Mouse (Mus musculus): ENCODE measurements around the gene Rere. TPM values are rescaled to one million over a fixed set of nuclear protein-coding genes. Genes with fewer than 3 reads are reported as not detected.

The Rere gene
- polyA plus RNA-seq, 1 experiment from 2014 or later, result 29.0 TPM

DNA sequence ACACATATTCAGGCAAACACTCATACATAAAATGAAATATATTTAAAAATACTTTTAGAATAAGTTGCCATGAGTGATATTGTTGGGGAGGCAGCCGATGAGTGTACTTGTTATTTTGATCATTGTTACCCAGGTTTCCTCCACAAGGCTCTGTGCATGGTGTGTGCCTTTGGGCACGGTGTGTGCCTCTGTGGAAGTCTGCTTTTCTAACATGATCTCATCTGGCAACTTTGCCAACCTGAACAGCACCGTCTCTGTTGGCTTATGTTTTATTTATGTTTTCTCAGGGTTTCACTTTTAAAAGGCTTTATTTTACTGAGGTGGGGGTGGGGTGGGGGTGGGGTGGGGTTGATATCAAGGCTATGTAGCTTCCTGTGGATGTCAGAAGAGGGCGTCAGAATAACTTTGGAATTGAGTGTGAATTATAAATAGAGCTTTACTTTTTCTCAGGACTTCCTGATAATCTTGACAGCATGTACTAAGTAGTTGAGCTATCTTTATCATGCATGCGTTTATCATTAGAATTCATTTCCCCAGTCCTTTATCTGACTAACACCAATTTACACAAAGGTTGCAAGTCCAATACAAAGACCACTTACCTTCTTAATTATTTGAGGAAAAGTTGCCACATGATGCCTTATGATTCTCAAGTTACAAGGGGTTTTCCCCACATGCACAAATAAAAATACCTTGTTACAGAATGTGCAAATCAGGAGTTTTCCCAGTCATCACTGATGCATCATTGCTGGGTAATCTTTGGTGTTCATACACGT is 177.8 kb downstream of the Rere start:
- H3K36me3 ChIP-seq (ENCODE audit: control insufficient read depth, insufficient read depth, low read length), result no peaks in the 10 kb centered on the region
- no peaks in the 10 kb centered on the region for H3K9me3 ChIP-seq (replicated peaks; ENCODE audit: control insufficient read depth, low read length, poor library complexity, severe bottlenecking)
- no peak overlapping the region for H3K27ac ChIP-seq (ENCODE audit: low read length)
- H3K27me3 ChIP-seq (ENCODE audit: control insufficient read depth, insufficient read depth, low read depth, low read length), result no peaks in the 10 kb centered on the region
- no peak overlapping the region for H3K4me3 ChIP-seq (ENCODE audit: low read depth, low read length)
- H3K4me1 ChIP-seq (ENCODE audit: control insufficient read depth, insufficient read depth, low read length), result peaks cover 41% of the 10 kb centered on the region
- ATAC-seq, result no peak
- H3K9ac ChIP-seq (ENCODE audit: low read depth, low read length), result no peak overlapping the region
- no peak overlapping the region for H3K4me2 ChIP-seq (ENCODE audit: low read length)
- WGBS, result 53% methylated on average over 6 of the region's 6 CpGs

GRCm38 (mm10) chr4:150460451-150460850 is 179.0 kb downstream of the Rere start:
- H3K4me1 ChIP-seq (ENCODE audit: control insufficient read depth, insufficient read depth, low read length), result peaks cover 38% of the 10 kb centered on the region
- H3K27ac ChIP-seq (ENCODE audit: low read length), result no peak overlapping the region
- no peak for ATAC-seq
- no peak overlapping the region for H3K4me3 ChIP-seq (ENCODE audit: low read depth, low read length)
- no peaks in the 10 kb centered on the region for H3K36me3 ChIP-seq (ENCODE audit: control insufficient read depth, insufficient read depth, low read length)
- H3K9ac ChIP-seq (ENCODE audit: low read depth, low read length), result no peak overlapping the region
- no peaks in the 10 kb centered on the region for H3K9me3 ChIP-seq (replicated peaks; ENCODE audit: control insufficient read depth, low read length, poor library complexity, severe bottlenecking)
- H3K27me3 ChIP-seq (ENCODE audit: control insufficient read depth, insufficient read depth, low read depth, low read length), result no peaks in the 10 kb centered on the region
- H3K4me2 ChIP-seq (ENCODE audit: low read length), result no peak overlapping the region
- 70% methylated on average over 5 of the region's 5 CpGs for WGBS

- ATAC-seq, result no peak
- no peaks in the 10 kb centered on the region for H3K36me3 ChIP-seq (ENCODE audit: control insufficient read depth, insufficient read depth, low read length)
- H3K27ac ChIP-seq (ENCODE audit: low read length), result peak overlapping the region; percentile 36; the same call in 1 of the 2 replicates
- H3K4me2 ChIP-seq (ENCODE audit: low read length), result no peak overlapping the region
- peaks cover 40% of the 10 kb centered on the region for H3K4me1 ChIP-seq (ENCODE audit: control insufficient read depth, insufficient read depth, low read length)
- H3K9me3 ChIP-seq (replicated peaks; ENCODE audit: control insufficient read depth, low read length, poor library complexity, severe bottlenecking), result no peaks in the 10 kb centered on the region
- no peak overlapping the region for H3K4me3 ChIP-seq (ENCODE audit: low read depth, low read length)
- no peak overlapping the region for H3K9ac ChIP-seq (ENCODE audit: low read depth, low read length)
- H3K27me3 ChIP-seq (ENCODE audit: control insufficient read depth, insufficient read depth, low read depth, low read length), result no peaks in the 10 kb centered on the region
- WGBS, result 34% methylated on average over 5 of the region's 5 CpGs
Measured at GRCm38 (mm10) chr4:150461011-150461410, 179.6 kb downstream of the Rere start.

GRCm38 (mm10) chr4:150461427-150462189 is 180.2 kb downstream of the Rere start:
- ATAC-seq, result no peak
- WGBS, result 14% methylated on average over 6 of the region's 6 CpGs
- Histone ChIP-seq H3K27ac (ENCODE audit: low read length) (peak overlapping the region; percentile 36; the same call in 1 of the 2 replicates), H3K4me3 (ENCODE audit: low read depth, low read length) (no peak overlapping the region), H3K4me1 (ENCODE audit: control insufficient read depth, insufficient read depth, low read length) (peaks cover 36% of the 10 kb centered on the region), H3K9ac (ENCODE audit: low read depth, low read length) (no peak overlapping the region), H3K27me3 (ENCODE audit: control insufficient read depth, insufficient read depth, low read depth, low read length) (no peaks in the 10 kb centered on the region), H3K4me2 (ENCODE audit: low read length) (no peak overlapping the region), H3K36me3 (ENCODE audit: control insufficient read depth, insufficient read depth, low read length) (no peaks in the 10 kb centered on the region), H3K9me3 (replicated peaks; ENCODE audit: control insufficient read depth, low read length, poor library complexity, severe bottlenecking) (no peaks in the 10 kb centered on the region)

GRCm38 (mm10) chr4:150462367-150462766 is 180.9 kb downstream of the Rere start:
- Histone ChIP-seq H3K27me3 (ENCODE audit: control insufficient read depth, insufficient read depth, low read depth, low read length) (no peaks in the 10 kb centered on the region), H3K36me3 (ENCODE audit: control insufficient read depth, insufficient read depth, low read length) (no peaks in the 10 kb centered on the region), H3K4me2 (ENCODE audit: low read length) (no peak overlapping the region), H3K9ac (ENCODE audit: low read depth, low read length) (no peak overlapping the region), H3K4me1 (ENCODE audit: control insufficient read depth, insufficient read depth, low read length) (peaks cover 30% of the 10 kb centered on the region), H3K4me3 (ENCODE audit: low read depth, low read length) (no peak overlapping the region), H3K9me3 (replicated peaks; ENCODE audit: control insufficient read depth, low read length, poor library complexity, severe bottlenecking) (no peaks in the 10 kb centered on the region), H3K27ac (ENCODE audit: low read length) (0 out of 2 replicates have a peak overlapping the region, but pooled peaks have one; percentile 29)
- ATAC-seq, result no peak
- WGBS, result 40% methylated on average over 4 of the region's 4 CpGs

GRCm38 (mm10) chr4:150465759-150466158 is 184.3 kb downstream of the Rere start:
- H3K4me1 ChIP-seq (ENCODE audit: control insufficient read depth, insufficient read depth, low read length), result peaks cover 22% of the 10 kb centered on the region
- no peak overlapping the region for H3K4me2 ChIP-seq (ENCODE audit: low read length)
- H3K4me3 ChIP-seq (ENCODE audit: low read depth, low read length), result no peak overlapping the region
- no peak overlapping the region for H3K27ac ChIP-seq (ENCODE audit: low read length)
- H3K9me3 ChIP-seq (replicated peaks; ENCODE audit: control insufficient read depth, low read length, poor library complexity, severe bottlenecking), result no peaks in the 10 kb centered on the region
- no peaks in the 10 kb centered on the region for H3K27me3 ChIP-seq (ENCODE audit: control insufficient read depth, insufficient read depth, low read depth, low read length)
- 35% methylated on average over 4 of the region's 4 CpGs for WGBS
- H3K36me3 ChIP-seq (ENCODE audit: control insufficient read depth, insufficient read depth, low read length), result 0 out of 2 replicates have a peak, but pooled peaks cover 2% of the 10 kb centered on the region
- no peak for ATAC-seq
- no peak overlapping the region for H3K9ac ChIP-seq (ENCODE audit: low read depth, low read length)

DNA sequence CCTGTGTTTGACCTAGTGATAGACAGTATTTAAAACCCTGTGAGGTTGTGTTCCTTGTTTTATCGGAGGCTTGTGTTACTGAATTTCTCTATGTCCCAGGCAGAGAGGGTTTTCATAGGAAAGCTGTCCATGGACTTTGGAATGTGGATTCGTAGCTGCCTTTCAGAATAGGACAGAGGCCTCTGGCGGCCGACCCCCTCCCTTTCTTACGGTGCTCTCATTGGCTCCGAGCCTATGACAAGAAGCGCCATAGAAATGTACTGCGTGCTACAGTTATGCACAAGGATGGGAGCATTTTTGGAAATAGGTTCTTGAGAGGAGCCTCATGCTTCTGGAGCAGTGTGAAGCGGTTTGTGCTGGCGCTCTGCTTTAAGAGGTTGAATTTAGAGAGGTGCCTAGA is 187.8 kb downstream of the Rere start:
- 53% methylated on average over 10 of the region's 10 CpGs for WGBS
- no peak overlapping the region for H3K4me2 ChIP-seq (ENCODE audit: low read length)
- H3K9ac ChIP-seq (ENCODE audit: low read depth, low read length), result no peak overlapping the region
- 0 out of 2 replicates have a peak, but pooled peaks cover 5% of the 10 kb centered on the region for H3K36me3 ChIP-seq (ENCODE audit: control insufficient read depth, insufficient read depth, low read length)
- no peaks in the 10 kb centered on the region for H3K9me3 ChIP-seq (replicated peaks; ENCODE audit: control insufficient read depth, low read length, poor library complexity, severe bottlenecking)
- H3K27me3 ChIP-seq (ENCODE audit: control insufficient read depth, insufficient read depth, low read depth, low read length), result no peaks in the 10 kb centered on the region
- no peak overlapping the region for H3K27ac ChIP-seq (ENCODE audit: low read length)
- peaks cover 12% of the 10 kb centered on the region; the same call in 1 of the 2 replicates for H3K4me1 ChIP-seq (ENCODE audit: control insufficient read depth, insufficient read depth, low read length)
- H3K4me3 ChIP-seq (ENCODE audit: low read depth, low read length), result no peak overlapping the region
- no peak for ATAC-seq

- Histone ChIP-seq H3K4me3 (ENCODE audit: low read depth, low read length) (no peak overlapping the region), H3K4me1 (ENCODE audit: control insufficient read depth, insufficient read depth, low read length) (peaks cover 10% of the 10 kb centered on the region; the same call in 1 of the 2 replicates), H3K27ac (ENCODE audit: low read length) (no peak overlapping the region), H3K9me3 (replicated peaks; ENCODE audit: control insufficient read depth, low read length, poor library complexity, severe bottlenecking) (no peaks in the 10 kb centered on the region), H3K4me2 (ENCODE audit: low read length) (no peak overlapping the region), H3K36me3 (ENCODE audit: control insufficient read depth, insufficient read depth, low read length) (0 out of 2 replicates have a peak, but pooled peaks cover 5% of the 10 kb centered on the region), H3K27me3 (ENCODE audit: control insufficient read depth, insufficient read depth, low read depth, low read length) (no peaks in the 10 kb centered on the region), H3K9ac (ENCODE audit: low read depth, low read length) (no peak overlapping the region)
- ATAC-seq, result no peak
- WGBS, result 92% methylated on average over 4 of the region's 4 CpGs
Measured at GRCm38 (mm10) chr4:150470674-150471328, 189.4 kb downstream of the Rere start.
